Mouse (Mus musculus): ENCODE measurements at regions not wholly inside any gene's neighbourhood (a gene's known extent, or its start where the extent isn't known, plus 50 kb on each side); places are given as distances from the start of the nearest gene placed in this dataset.

DNA sequence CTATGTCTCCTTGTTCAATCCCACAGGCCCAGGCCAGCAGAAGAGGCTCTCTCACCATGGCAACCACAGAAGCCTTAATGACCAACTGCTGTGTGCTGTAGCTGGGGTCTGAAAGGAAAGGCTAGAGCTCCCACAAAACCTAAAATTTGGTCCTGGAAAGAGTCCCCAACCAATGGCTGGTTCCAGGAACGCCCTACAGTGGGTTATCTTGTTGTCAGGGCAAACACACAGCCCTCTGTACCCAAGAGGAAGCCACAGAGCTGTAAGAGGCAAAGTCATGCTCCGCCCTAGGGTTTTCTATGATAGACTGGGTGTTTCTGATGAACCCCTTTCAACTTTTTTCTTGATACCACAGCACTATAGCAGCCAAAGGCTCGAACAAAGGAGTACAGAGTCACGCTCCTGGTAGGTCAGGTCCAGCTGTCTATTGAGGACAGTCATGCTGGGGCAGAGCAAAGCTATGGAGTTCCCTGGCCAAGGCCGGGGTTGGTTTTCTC is 392.0 kb downstream of the Sox9 start:
- TF ChIP-seq POLR2A (IDR thresholded peaks at IDR 0.05; ENCODE audit: borderline replicate concordance, extremely low read depth, insufficient read depth, insufficient read length, poor library complexity, severe bottlenecking) = no peak
- TF ChIP-seq CTCF (IDR thresholded peaks at IDR 0.05; ENCODE audit: borderline replicate concordance, extremely low read depth, insufficient read depth, insufficient read length) = no peak

Measured in brain, embryonic 14.5 days (tissue).